Mouse (Mus musculus): ENCODE data around the gene Icmt. TPM values are rescaled to one million over a fixed set of nuclear protein-coding genes. Genes with fewer than 3 reads are reported as not detected.

Gene Icmt
- polyA plus RNA-seq, 1 experiment from 2014 or later = 16.9 TPM

GRCm38 (mm10) chr4:152281601-152282000, 15.4 kb upstream of the Icmt start:
- 59% methylated on average over 15 of the region's 15 CpGs for WGBS
- no peak overlapping the region for H3K4me2 ChIP-seq (replicated peaks; ENCODE audit: low read depth, low read length)
- H3K36me3 ChIP-seq (ENCODE audit: insufficient read depth, low read length) = no peaks in the 10 kb centered on the region
- no peak overlapping the region for H3K4me3 ChIP-seq (ENCODE audit: low read depth, low read length)
- DNase-seq (ENCODE audit: low spot score) = no peak
- TF ChIP-seq CTCF (IDR thresholded peaks at IDR 0.05) (no peak), EP300 (IDR thresholded peaks at IDR 0.05) (no peak)
- H3K9me3 ChIP-seq (ENCODE audit: low read length) = no peaks in the 10 kb centered on the region
- H3K27me3 ChIP-seq (replicated peaks; ENCODE audit: insufficient read depth, low read length) = peaks cover 41% of the 10 kb centered on the region
- no peak for ATAC-seq
- no peak overlapping the region for H3K27ac ChIP-seq (ENCODE audit: low read length)
- peaks cover 4% of the 10 kb centered on the region; the same call in 1 of the 2 replicates for H3K4me1 ChIP-seq (ENCODE audit: insufficient read depth, low read depth, low read length)
- H3K9ac ChIP-seq (replicated peaks; ENCODE audit: low read depth) = no peak overlapping the region

DNA sequence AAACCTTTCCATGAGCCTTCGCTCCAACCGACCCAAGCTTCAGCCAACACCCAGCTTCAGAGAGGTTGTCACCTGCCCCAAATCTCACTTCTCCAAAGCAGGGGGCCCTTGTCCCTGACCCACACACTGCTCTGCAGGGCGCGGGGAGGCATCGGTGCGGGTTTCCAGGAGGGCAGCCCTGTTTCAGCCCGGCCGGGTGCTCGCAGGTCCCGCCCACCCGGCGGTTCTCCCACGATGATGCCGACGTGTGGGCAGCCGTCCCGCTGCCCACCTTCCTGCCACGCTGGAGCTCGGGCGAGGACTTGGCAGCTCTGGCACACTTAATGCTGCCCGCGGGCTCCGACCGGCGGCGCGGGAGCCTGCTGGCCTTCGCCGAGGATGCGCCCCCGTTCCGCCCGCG, 14.3 kb upstream of the Icmt start:
- Histone ChIP-seq H3K9ac (replicated peaks; ENCODE audit: low read depth) (no peak overlapping the region), H3K36me3 (ENCODE audit: insufficient read depth, low read length) (no peaks in the 10 kb centered on the region), H3K4me3 (ENCODE audit: low read depth, low read length) (no peak overlapping the region), H3K4me2 (replicated peaks; ENCODE audit: low read depth, low read length) (0 out of 2 replicates have a peak overlapping the region, but pooled peaks have one; percentile 25), H3K4me1 (ENCODE audit: insufficient read depth, low read depth, low read length) (peaks cover 4% of the 10 kb centered on the region; the same call in 1 of the 2 replicates), H3K27me3 (replicated peaks; ENCODE audit: insufficient read depth, low read length) (peaks cover 52% of the 10 kb centered on the region), H3K27ac (ENCODE audit: low read length) (no peak overlapping the region), H3K9me3 (ENCODE audit: low read length) (no peaks in the 10 kb centered on the region)
- no peak for TF ChIP-seq EP300 (IDR thresholded peaks at IDR 0.05)
- TF ChIP-seq CTCF (IDR thresholded peaks at IDR 0.05) = no peak
- WGBS = 17% methylated on average over 33 of the region's 34 CpGs
- DNase-seq (ENCODE audit: low spot score) = no peak
- no peak for ATAC-seq

GRCm38 (mm10) chr4:152283186-152283950, 13.7 kb upstream of the Icmt start:
- TF ChIP-seq EP300 (IDR thresholded peaks at IDR 0.05) (no peak), CTCF (IDR thresholded peaks at IDR 0.05) (peak; percentile 98)
- peaks cover 4% of the 10 kb centered on the region; the same call in 1 of the 2 replicates for H3K4me1 ChIP-seq (ENCODE audit: insufficient read depth, low read depth, low read length)
- 0 out of 2 replicates have a peak overlapping the region, but pooled peaks have one; percentile 25 for H3K4me2 ChIP-seq (replicated peaks; ENCODE audit: low read depth, low read length)
- no peaks in the 10 kb centered on the region for H3K9me3 ChIP-seq (ENCODE audit: low read length)
- H3K4me3 ChIP-seq (ENCODE audit: low read depth, low read length) = no peak overlapping the region
- ATAC-seq = peak; percentile 89
- WGBS = 8% methylated on average over 61 of the region's 70 CpGs
- no peaks in the 10 kb centered on the region for H3K36me3 ChIP-seq (ENCODE audit: insufficient read depth, low read length)
- no peak overlapping the region for H3K9ac ChIP-seq (replicated peaks; ENCODE audit: low read depth)
- H3K27me3 ChIP-seq (replicated peaks; ENCODE audit: insufficient read depth, low read length) = peaks cover 58% of the 10 kb centered on the region
- H3K27ac ChIP-seq (ENCODE audit: low read length) = no peak overlapping the region
- peak; percentile 89 for DNase-seq (ENCODE audit: low spot score)

- ATAC-seq = no peak
- DNase-seq (ENCODE audit: low spot score) = peak; percentile 69
- TF ChIP-seq EP300 (IDR thresholded peaks at IDR 0.05) (no peak), CTCF (IDR thresholded peaks at IDR 0.05) (peak; percentile 79)
These were observed 11.5 kb upstream of the Icmt start for GRCm38 (mm10) chr4:152285505-152285904.

GRCm38 (mm10) chr4:152286183-152286582, 10.8 kb upstream of the Icmt start:
- Histone ChIP-seq H3K9ac (replicated peaks; ENCODE audit: low read depth) (no peak overlapping the region), H3K27ac (ENCODE audit: low read length) (no peak overlapping the region), H3K27me3 (replicated peaks; ENCODE audit: insufficient read depth, low read length) (peaks cover 77% of the 10 kb centered on the region), H3K4me3 (ENCODE audit: low read depth, low read length) (no peak overlapping the region), H3K4me1 (ENCODE audit: insufficient read depth, low read depth, low read length) (peaks cover 4% of the 10 kb centered on the region; the same call in 1 of the 2 replicates), H3K36me3 (ENCODE audit: insufficient read depth, low read length) (no peaks in the 10 kb centered on the region), H3K4me2 (replicated peaks; ENCODE audit: low read depth, low read length) (no peak overlapping the region), H3K9me3 (ENCODE audit: low read length) (no peaks in the 10 kb centered on the region)
- TF ChIP-seq EP300 (IDR thresholded peaks at IDR 0.05) (no peak), CTCF (IDR thresholded peaks at IDR 0.05) (no peak)
- 4% methylated on average over 30 of the region's 32 CpGs for WGBS
- no peak for ATAC-seq
- no peak for DNase-seq (ENCODE audit: low spot score)

More at GRCm38 (mm10) chr4:152285505-152285904, 11.5 kb upstream of the Icmt start:
- no peak overlapping the region for H3K27ac ChIP-seq (ENCODE audit: low read length)
- H3K4me2 ChIP-seq (replicated peaks; ENCODE audit: low read depth, low read length) = no peak overlapping the region
- H3K9me3 ChIP-seq (ENCODE audit: low read length) = no peaks in the 10 kb centered on the region
- peaks cover 71% of the 10 kb centered on the region for H3K27me3 ChIP-seq (replicated peaks; ENCODE audit: insufficient read depth, low read length)
- no peak overlapping the region for H3K9ac ChIP-seq (replicated peaks; ENCODE audit: low read depth)
- H3K4me1 ChIP-seq (ENCODE audit: insufficient read depth, low read depth, low read length) = peaks cover 4% of the 10 kb centered on the region; the same call in 1 of the 2 replicates
- no peak overlapping the region for H3K4me3 ChIP-seq (ENCODE audit: low read depth, low read length)
- 2% methylated on average over 10 of the region's 10 CpGs for WGBS
- H3K36me3 ChIP-seq (ENCODE audit: insufficient read depth, low read length) = no peaks in the 10 kb centered on the region

DNA sequence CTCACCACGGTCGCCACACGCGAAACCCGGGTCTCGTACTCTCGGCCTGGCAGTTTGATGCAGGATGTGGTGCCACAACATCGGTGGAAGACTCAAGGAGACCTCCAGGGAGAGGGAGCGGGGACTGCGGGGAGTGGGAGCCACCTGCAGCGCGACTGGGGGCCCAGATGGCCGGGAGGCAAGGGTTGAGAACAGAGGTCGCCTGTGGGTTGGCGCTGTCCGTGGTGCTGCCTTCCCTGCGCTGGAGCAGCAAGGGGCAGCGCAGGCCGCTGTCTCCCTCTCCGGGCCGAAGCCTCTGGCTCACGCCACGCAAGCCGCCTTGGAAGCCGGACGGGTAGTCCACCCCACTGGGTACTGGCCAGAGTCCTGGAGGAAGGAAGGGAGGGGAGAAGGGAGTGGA, 10.1 kb upstream of the Icmt start:
- H3K36me3 ChIP-seq (ENCODE audit: insufficient read depth, low read length) = no peaks in the 10 kb centered on the region
- no peak overlapping the region for H3K4me3 ChIP-seq (ENCODE audit: low read depth, low read length)
- ATAC-seq (peak; percentile 16; the same call in 1 of the 2 replicates), DNase-seq (ENCODE audit: low spot score) (peak; percentile 72)
- H3K9me3 ChIP-seq (ENCODE audit: low read length) = no peaks in the 10 kb centered on the region
- no peak overlapping the region for H3K4me2 ChIP-seq (replicated peaks; ENCODE audit: low read depth, low read length)
- peaks cover 80% of the 10 kb centered on the region for H3K27me3 ChIP-seq (replicated peaks; ENCODE audit: insufficient read depth, low read length)
- H3K4me1 ChIP-seq (ENCODE audit: insufficient read depth, low read depth, low read length) = peaks cover 4% of the 10 kb centered on the region; the same call in 1 of the 2 replicates
- H3K27ac ChIP-seq (ENCODE audit: low read length) = no peak overlapping the region
- H3K9ac ChIP-seq (replicated peaks; ENCODE audit: low read depth) = no peak overlapping the region
- TF ChIP-seq CTCF (IDR thresholded peaks at IDR 0.05) = no peak; the same call in 1 of the 2 replicates
- no peak for TF ChIP-seq EP300 (IDR thresholded peaks at IDR 0.05)
- WGBS = 4% methylated on average over 26 of the region's 26 CpGs
